Mouse (Mus musculus): ENCODE data around the gene Gpr162. TPM values are rescaled to one million over a fixed set of nuclear protein-coding genes. Genes with fewer than 3 reads are reported as not detected.

Gene Gpr162
- polyA plus RNA-seq (2014; fragmentation: Nextera tagmentation; extraction: Ambion mirVana) = 11.2 and 14.2 TPM in 2 replicates

DNA sequence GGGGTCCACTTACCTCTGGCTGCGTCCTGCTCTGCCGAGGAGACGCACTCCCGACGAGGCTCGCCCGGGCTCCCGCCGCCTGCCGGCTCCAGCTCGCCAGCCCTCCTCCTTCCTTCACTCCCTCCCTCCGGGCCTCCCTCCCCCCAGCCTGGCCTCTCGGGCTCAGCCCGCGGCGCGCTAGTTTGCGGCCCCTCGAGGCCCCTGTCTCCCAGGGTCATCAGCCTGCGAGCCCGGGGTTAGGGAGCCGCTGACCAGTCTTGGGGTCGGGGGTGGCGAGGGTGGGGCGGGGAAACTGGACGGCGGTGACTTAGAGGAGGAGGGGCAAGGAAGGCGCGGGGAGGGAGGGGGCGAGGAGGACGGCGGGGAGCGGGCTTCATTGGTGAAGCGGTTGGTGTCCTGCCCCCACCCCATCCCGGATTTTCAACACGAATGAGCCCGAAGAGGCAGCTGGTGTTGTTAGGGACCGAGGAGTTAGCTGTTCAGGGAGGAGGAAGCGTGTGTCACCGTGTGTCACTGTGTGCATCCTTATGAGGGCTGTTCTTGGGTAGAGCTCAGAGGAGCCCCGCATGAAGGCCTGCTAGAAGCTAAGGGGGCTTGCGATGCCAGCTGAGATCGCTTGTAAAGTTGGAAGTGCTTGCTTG lies at the start of gene Gpr162:
Gene Gpr162 (minus strand): TSS at position 326 of the 641 bp plus-strand sequence.
- Histone ChIP-seq H3K9ac (replicated peaks; ENCODE audit: low read depth, low read length) (peak within 1 kb of the TSS; percentile 92), H3K4me1 (ENCODE audit: control insufficient read depth, insufficient read depth, low read length) (peaks cover 49% of the 10 kb centered on the region), H3K4me3 (ENCODE audit: low read depth, low read length) (peak within 1 kb of the TSS; percentile 76), H3K27ac (ENCODE audit: low read depth, low read length) (peak within 1 kb of the TSS; percentile 93), H3K36me3 (ENCODE audit: control insufficient read depth, insufficient read depth, low read length) (no peaks in the 10 kb centered on the region), H3K9me3 (ENCODE audit: control insufficient read depth, low read length) (no peaks in the 10 kb centered on the region), H3K4me2 (ENCODE audit: low read depth, low read length) (peak within 1 kb of the TSS; percentile 78), H3K27me3 (ENCODE audit: control insufficient read depth, insufficient read depth, low read length) (no peaks in the 10 kb centered on the region)
- 2% methylated on average over 37 of the region's 43 CpGs for WGBS
- peak; percentile 72 for ATAC-seq (ENCODE audit: low read depth)

GRCm38 (mm10) chr6:124913214-124913613 lies 49.4 kb upstream of the Gpr162 start:
- H3K4me1 ChIP-seq (ENCODE audit: control insufficient read depth, insufficient read depth, low read length) = peaks cover 26% of the 10 kb centered on the region
- WGBS = 69% methylated on average over 6 of the region's 6 CpGs
- H3K9ac ChIP-seq (replicated peaks; ENCODE audit: low read depth, low read length) = no peak overlapping the region
- ATAC-seq (ENCODE audit: low read depth) = no peak
- H3K9me3 ChIP-seq (ENCODE audit: control insufficient read depth, low read length) = no peaks in the 10 kb centered on the region
- no peaks in the 10 kb centered on the region for H3K27me3 ChIP-seq (ENCODE audit: control insufficient read depth, insufficient read depth, low read length)
- peaks cover 21% of the 10 kb centered on the region for H3K36me3 ChIP-seq (ENCODE audit: control insufficient read depth, insufficient read depth, low read length)
- H3K27ac ChIP-seq (ENCODE audit: low read depth, low read length) = peak overlapping the region; percentile 12; the same call in 1 of the 2 replicates
- H3K4me2 ChIP-seq (ENCODE audit: low read depth, low read length) = no peak overlapping the region
- H3K4me3 ChIP-seq (ENCODE audit: low read depth, low read length) = no peak overlapping the region

DNA sequence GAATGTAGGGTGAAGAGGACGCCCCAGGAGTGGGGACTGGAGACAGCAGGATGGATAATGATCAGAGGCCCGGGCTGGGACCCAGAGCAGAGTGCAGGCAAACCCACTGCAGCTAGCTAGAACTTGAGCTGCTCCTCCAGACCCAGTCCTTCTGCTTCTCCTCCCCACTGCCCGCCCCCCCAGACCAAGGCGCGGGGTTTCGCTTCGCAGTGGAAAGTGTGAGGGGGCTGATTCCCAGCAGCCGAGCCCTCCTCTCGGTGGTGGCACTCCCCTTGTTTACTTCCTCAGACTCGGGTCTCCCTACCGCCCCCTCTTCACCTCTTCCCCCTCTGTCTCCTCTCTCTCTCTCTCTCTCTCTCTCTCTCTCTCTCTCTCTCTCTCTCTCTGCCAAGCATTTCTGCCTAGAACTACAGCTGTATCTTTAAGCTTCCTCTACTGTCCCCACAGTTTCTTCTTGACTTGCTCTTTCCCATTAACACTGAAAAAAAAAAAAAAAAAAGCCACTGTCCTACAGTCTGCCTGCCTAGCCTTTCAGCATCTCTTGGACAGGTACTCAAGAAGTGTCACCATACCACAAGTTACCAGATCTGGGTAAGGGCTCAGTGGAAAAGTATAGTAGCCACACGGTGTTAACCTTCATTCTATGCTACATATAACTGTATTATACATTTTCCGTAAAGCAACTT lies 47.9 kb upstream of the Gpr162 start, which contains the start of gene Lag3:
Gene Lag3 (minus strand): TSS at position 173 of the 686 bp plus-strand sequence.
- Histone ChIP-seq H3K9ac (replicated peaks; ENCODE audit: low read depth, low read length) (no peak within 1 kb of the TSS), H3K27ac (ENCODE audit: low read depth, low read length) (0 out of 2 replicates have a peak within 1 kb of the TSS, but pooled peaks have one; percentile 28), H3K4me2 (ENCODE audit: low read depth, low read length) (no peak within 1 kb of the TSS)

DNA sequence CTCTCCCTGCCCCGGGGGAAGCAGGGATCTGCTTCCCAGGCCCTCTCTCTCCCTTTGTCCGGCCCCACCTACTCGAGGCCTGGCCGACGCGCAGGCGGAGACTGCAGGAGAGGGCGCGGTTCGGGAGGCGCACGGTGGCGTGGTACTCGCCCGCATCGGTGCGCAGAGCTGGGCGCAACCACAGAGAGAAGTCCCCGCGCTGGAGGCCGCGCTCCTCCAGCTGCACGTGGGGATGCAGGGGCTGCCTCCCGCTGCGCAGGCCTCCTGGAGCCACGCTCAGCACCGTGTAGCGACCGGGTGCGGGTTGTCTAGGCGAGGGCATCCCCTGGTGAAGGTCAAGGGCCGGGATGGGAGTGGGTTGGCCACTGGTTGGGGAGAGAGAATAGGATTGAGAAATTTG lies 46.2 kb upstream of the Gpr162 start:
- WGBS = under 1% methylated on average over 32 of the region's 32 CpGs
- Histone ChIP-seq H3K36me3 (ENCODE audit: control insufficient read depth, insufficient read depth, low read length) (peaks cover 21% of the 10 kb centered on the region), H3K27ac (ENCODE audit: low read depth, low read length) (no peak overlapping the region), H3K4me2 (ENCODE audit: low read depth, low read length) (peak overlapping the region; percentile 27; the same call in 1 of the 2 replicates), H3K9ac (replicated peaks; ENCODE audit: low read depth, low read length) (peak overlapping the region; percentile 28; the same call in 1 of the 2 replicates), H3K4me3 (ENCODE audit: low read depth, low read length) (no peak overlapping the region), H3K9me3 (ENCODE audit: control insufficient read depth, low read length) (no peaks in the 10 kb centered on the region), H3K4me1 (ENCODE audit: control insufficient read depth, insufficient read depth, low read length) (peaks cover 21% of the 10 kb centered on the region), H3K27me3 (ENCODE audit: control insufficient read depth, insufficient read depth, low read length) (no peaks in the 10 kb centered on the region)
- peak; percentile 9; the same call in 1 of the 2 replicates for ATAC-seq (ENCODE audit: low read depth)

More for the DNA sequence above, 47.9 kb upstream of the Gpr162 start, which contains the start of gene Lag3:
- Histone ChIP-seq H3K9me3 (ENCODE audit: control insufficient read depth, low read length) (no peaks in the 10 kb centered on the region), H3K4me1 (ENCODE audit: control insufficient read depth, insufficient read depth, low read length) (peaks cover 25% of the 10 kb centered on the region), H3K27me3 (ENCODE audit: control insufficient read depth, insufficient read depth, low read length) (no peaks in the 10 kb centered on the region), H3K4me3 (ENCODE audit: low read depth, low read length) (no peak within 1 kb of the TSS), H3K36me3 (ENCODE audit: control insufficient read depth, insufficient read depth, low read length) (peaks cover 21% of the 10 kb centered on the region)
- 29% methylated on average over 7 of the region's 13 CpGs for WGBS
- no peak for ATAC-seq (ENCODE audit: low read depth)

DNA sequence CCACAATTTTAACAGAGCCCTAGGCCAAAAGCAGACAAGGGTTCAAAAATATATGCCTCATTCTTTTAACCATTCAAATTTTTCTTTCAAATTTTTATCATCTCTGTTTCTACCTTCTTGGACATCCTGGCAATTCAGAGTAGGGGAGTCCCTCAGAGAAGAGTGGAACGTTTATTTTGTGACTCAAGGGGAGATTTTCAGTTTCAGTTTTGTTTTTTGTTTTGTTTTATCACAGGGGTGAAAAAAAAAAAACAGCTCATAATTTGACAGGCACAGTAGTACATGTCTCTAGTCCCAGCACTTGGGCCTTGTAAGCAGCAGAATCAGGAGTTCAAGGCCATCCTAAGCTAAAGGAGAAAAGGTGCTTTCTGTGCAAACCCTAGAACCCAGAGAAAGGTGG lies 44.0 kb upstream of the Gpr162 start:
- Histone ChIP-seq H3K4me2 (ENCODE audit: low read depth, low read length) (no peak overlapping the region), H3K36me3 (ENCODE audit: control insufficient read depth, insufficient read depth, low read length) (peaks cover under 1% of the 10 kb centered on the region; the same call in 1 of the 2 replicates), H3K27me3 (ENCODE audit: control insufficient read depth, insufficient read depth, low read length) (no peaks in the 10 kb centered on the region), H3K27ac (ENCODE audit: low read depth, low read length) (no peak overlapping the region), H3K4me3 (ENCODE audit: low read depth, low read length) (no peak overlapping the region), H3K9ac (replicated peaks; ENCODE audit: low read depth, low read length) (no peak overlapping the region), H3K4me1 (ENCODE audit: control insufficient read depth, insufficient read depth, low read length) (peaks cover 23% of the 10 kb centered on the region; the same call in 1 of the 2 replicates), H3K9me3 (ENCODE audit: control insufficient read depth, low read length) (no peaks in the 10 kb centered on the region)
- WGBS = 81% methylated on average over 1 of the region's 1 CpGs
- no peak for ATAC-seq (ENCODE audit: low read depth)

GRCm38 (mm10) chr6:124904991-124905860 lies 41.4 kb upstream of the Gpr162 start:
- H3K4me1 ChIP-seq (ENCODE audit: control insufficient read depth, insufficient read depth, low read length) = peaks cover 20% of the 10 kb centered on the region; the same call in 1 of the 2 replicates
- H3K27me3 ChIP-seq (ENCODE audit: control insufficient read depth, insufficient read depth, low read length) = no peaks in the 10 kb centered on the region
- no peak overlapping the region for H3K4me3 ChIP-seq (ENCODE audit: low read depth, low read length)
- ATAC-seq (ENCODE audit: low read depth) = no peak
- WGBS = 35% methylated on average over 16 of the region's 16 CpGs
- H3K9ac ChIP-seq (replicated peaks; ENCODE audit: low read depth, low read length) = peak overlapping the region; percentile 68
- no peaks in the 10 kb centered on the region for H3K36me3 ChIP-seq (ENCODE audit: control insufficient read depth, insufficient read depth, low read length)
- no peaks in the 10 kb centered on the region for H3K9me3 ChIP-seq (ENCODE audit: control insufficient read depth, low read length)
- H3K4me2 ChIP-seq (ENCODE audit: low read depth, low read length) = peak overlapping the region; percentile 77
- H3K27ac ChIP-seq (ENCODE audit: low read depth, low read length) = peak overlapping the region; percentile 100

GRCm38 (mm10) chr6:124904161-124904981 lies 40.6 kb upstream of the Gpr162 start:
- Histone ChIP-seq H3K36me3 (ENCODE audit: control insufficient read depth, insufficient read depth, low read length) (no peaks in the 10 kb centered on the region), H3K4me2 (ENCODE audit: low read depth, low read length) (peak overlapping the region; percentile 77), H3K4me3 (ENCODE audit: low read depth, low read length) (peak overlapping the region; percentile 35), H3K9me3 (ENCODE audit: control insufficient read depth, low read length) (no peaks in the 10 kb centered on the region), H3K4me1 (ENCODE audit: control insufficient read depth, insufficient read depth, low read length) (peaks cover 14% of the 10 kb centered on the region; the same call in 1 of the 2 replicates), H3K27me3 (ENCODE audit: control insufficient read depth, insufficient read depth, low read length) (no peaks in the 10 kb centered on the region), H3K27ac (ENCODE audit: low read depth, low read length) (peak overlapping the region; percentile 100), H3K9ac (replicated peaks; ENCODE audit: low read depth, low read length) (peak overlapping the region; percentile 68)
- peak; percentile 76 for ATAC-seq (ENCODE audit: low read depth)
- 7% methylated on average over 24 of the region's 24 CpGs for WGBS

GRCm38 (mm10) chr6:124903580-124904151 lies 39.9 kb upstream of the Gpr162 start:
- peak; percentile 88 for ATAC-seq (ENCODE audit: low read depth)
- under 1% methylated on average over 23 of the region's 23 CpGs for WGBS
- peak overlapping the region; percentile 35 for H3K4me3 ChIP-seq (ENCODE audit: low read depth, low read length)
- no peaks in the 10 kb centered on the region for H3K9me3 ChIP-seq (ENCODE audit: control insufficient read depth, low read length)
- H3K27me3 ChIP-seq (ENCODE audit: control insufficient read depth, insufficient read depth, low read length) = no peaks in the 10 kb centered on the region
- H3K4me1 ChIP-seq (ENCODE audit: control insufficient read depth, insufficient read depth, low read length) = peaks cover 14% of the 10 kb centered on the region; the same call in 1 of the 2 replicates
- no peaks in the 10 kb centered on the region for H3K36me3 ChIP-seq (ENCODE audit: control insufficient read depth, insufficient read depth, low read length)
- peak overlapping the region; percentile 100 for H3K27ac ChIP-seq (ENCODE audit: low read depth, low read length)
- peak overlapping the region; percentile 68 for H3K9ac ChIP-seq (replicated peaks; ENCODE audit: low read depth, low read length)
- peak overlapping the region; percentile 77 for H3K4me2 ChIP-seq (ENCODE audit: low read depth, low read length)
